Mouse (Mus musculus) intestine, postnatal 0 days (tissue): ENCODE data around the gene Pccb. TPM values are rescaled to one million over a fixed set of nuclear protein-coding genes. Genes with fewer than 3 reads are reported as not detected.

Experiments used
- ATAC-seq: fragments of 200-750 bp; cut with Nextera tagmentation; 2 replicates; pipeline ENCODE4 v1.8.0; 2017; ENCODE audit warnings: mild to moderate bottlenecking, moderate TSS enrichment, moderate library complexity
- H3K27ac ChIP-seq: fragments of 300-500 bp; sonication (generic); 2 replicates; pipeline ENCODE4 v1.5.1; 2014; ENCODE audit warnings: mild to moderate bottlenecking, low read depth, low read length, moderate library complexity
- H3K27me3 ChIP-seq: fragments of 300-500 bp; sonication (generic); replicated peaks from 2 replicates; pipeline ENCODE4 v1.6.1; 2014; ENCODE audit warnings: low read length, mixed read lengths; ENCODE audit not compliant: control insufficient read depth, insufficient read depth
- H3K36me3 ChIP-seq: fragments of 300-500 bp; sonication (generic); 2 replicates; pipeline ENCODE4 v1.6.1; 2014; ENCODE audit warnings: mild to moderate bottlenecking, moderate library complexity; ENCODE audit not compliant: control insufficient read depth, insufficient read depth
- H3K4me1 ChIP-seq: fragments of 300-500 bp; sonication (generic); replicated peaks from 2 replicates; pipeline ENCODE4 v1.6.1; 2014; ENCODE audit warnings: antibody characterized with exemption, low read length, mixed read lengths; ENCODE audit not compliant: control insufficient read depth, insufficient read depth
- H3K4me2 ChIP-seq: fragments of 300-500 bp; sonication (generic); replicated peaks from 2 replicates; pipeline ENCODE4 v1.6.1; 2014; ENCODE audit warnings: low read depth, mild to moderate bottlenecking, moderate library complexity
- H3K4me3 ChIP-seq: fragments of 300-500 bp; sonication (generic); 2 replicates; pipeline ENCODE4 v1.5.1; 2014; ENCODE audit warnings: low read depth, low read length
- H3K9ac ChIP-seq: fragments of 300-500 bp; sonication (generic); 2 replicates; pipeline ENCODE4 v1.6.1; 2014; ENCODE audit warnings: mild to moderate bottlenecking, low read depth, low read length
- H3K9me3 ChIP-seq: fragments of 300-500 bp; sonication (generic); 2 replicates; pipeline ENCODE4 v1.6.1; 2016; ENCODE audit warnings: mixed run types; ENCODE audit not compliant: control insufficient read depth
- CTCF ChIP-seq: sonication (generic); IDR thresholded peaks from 2 replicates; pipeline ENCODE4 v1.5.1; 2016; ENCODE audit warnings: low read depth, mild to moderate bottlenecking, control low read depth, antibody characterized with exemption, moderate library complexity
- WGBS: fragments of 180-500 bp; shearing (Covaris S2); extraction: QIAGEN DNeasy Blood & Tissue Kit; methylation state at CpG from one replicate; pipeline ENCODE4 v1.1.7; 2014; 5-methylcytosine and 5-hydroxymethylcytosine counted together
- polyA plus RNA-seq: library from polyadenylated mRNA; unstranded; fragments of >200 nt; fragmentation: Nextera tagmentation; extraction: Ambion mirVana; gene quantifications from 2 replicates; pipeline ENCODE4 v1.2.1, GENCODE M21; 2015

The Pccb gene
- polyA plus RNA-seq, 1 experiment from 2014 or later: 31.2 TPM

GRCm38 (mm10) chr9:100993937-100994336, 40.8 kb downstream of the Pccb start:
- Histone ChIP-seq H3K27me3 (no peaks in the 10 kb centered on the region), H3K36me3 (peaks cover 25% of the 10 kb centered on the region; the same call in 1 of the 2 replicates), H3K9me3 (no peaks in the 10 kb centered on the region), H3K27ac (no peak overlapping the region), H3K4me1 (no peaks in the 10 kb centered on the region), H3K4me3 (no peak overlapping the region), H3K9ac (no peak overlapping the region), H3K4me2 (no peak overlapping the region)
- WGBS: 91% methylated on average over 4 of the region's 4 CpGs
- TF ChIP-seq CTCF: no peak
- no peak for ATAC-seq

- 94% methylated on average over 2 of the region's 2 CpGs for WGBS
- no peak overlapping the region for H3K4me2 ChIP-seq
- no peak for ATAC-seq
- no peak for TF ChIP-seq CTCF
- H3K4me1 ChIP-seq: no peaks in the 10 kb centered on the region
- H3K27ac ChIP-seq: no peak overlapping the region
- no peak overlapping the region for H3K9ac ChIP-seq
- H3K27me3 ChIP-seq: no peaks in the 10 kb centered on the region
- no peak overlapping the region for H3K4me3 ChIP-seq
- no peaks in the 10 kb centered on the region for H3K9me3 ChIP-seq
- peaks cover 15% of the 10 kb centered on the region; the same call in 1 of the 2 replicates for H3K36me3 ChIP-seq
These were observed 42.5 kb downstream of the Pccb start for GRCm38 (mm10) chr9:100992191-100992590.

GRCm38 (mm10) chr9:100991321-100991720, 43.4 kb downstream of the Pccb start:
- no peak for TF ChIP-seq CTCF
- 0 out of 2 replicates have a peak overlapping the region, but pooled peaks have one; percentile 9 for H3K27ac ChIP-seq
- no peak overlapping the region for H3K4me3 ChIP-seq
- H3K36me3 ChIP-seq: peaks cover 15% of the 10 kb centered on the region; the same call in 1 of the 2 replicates
- H3K9me3 ChIP-seq: no peaks in the 10 kb centered on the region
- no peaks in the 10 kb centered on the region for H3K27me3 ChIP-seq
- WGBS: 94% methylated on average over 2 of the region's 2 CpGs
- H3K9ac ChIP-seq: no peak overlapping the region
- H3K4me2 ChIP-seq: no peak overlapping the region
- ATAC-seq: no peak
- H3K4me1 ChIP-seq: no peaks in the 10 kb centered on the region

GRCm38 (mm10) chr9:100990609-100991008, 44.1 kb downstream of the Pccb start:
- no peaks in the 10 kb centered on the region for H3K27me3 ChIP-seq
- WGBS: 50% methylated on average over 5 of the region's 5 CpGs
- no peaks in the 10 kb centered on the region for H3K4me1 ChIP-seq
- ATAC-seq: peak; percentile 82
- no peak overlapping the region for H3K9ac ChIP-seq
- H3K9me3 ChIP-seq: no peaks in the 10 kb centered on the region
- no peak overlapping the region for H3K27ac ChIP-seq
- H3K4me2 ChIP-seq: no peak overlapping the region
- TF ChIP-seq CTCF: no peak
- H3K4me3 ChIP-seq: no peak overlapping the region
- peaks cover 16% of the 10 kb centered on the region for H3K36me3 ChIP-seq

- no peak overlapping the region for H3K4me3 ChIP-seq
- H3K9ac ChIP-seq: no peak overlapping the region
- H3K4me1 ChIP-seq: no peaks in the 10 kb centered on the region
- no peak overlapping the region for H3K27ac ChIP-seq
- no peak overlapping the region for H3K4me2 ChIP-seq
- no peak for TF ChIP-seq CTCF
- peaks cover 13% of the 10 kb centered on the region; the same call in 1 of the 2 replicates for H3K36me3 ChIP-seq
- ATAC-seq: no peak
- H3K9me3 ChIP-seq: no peaks in the 10 kb centered on the region
- 72% methylated on average over 3 of the region's 3 CpGs for WGBS
- no peaks in the 10 kb centered on the region for H3K27me3 ChIP-seq
These were observed 46.8 kb downstream of the Pccb start for GRCm38 (mm10) chr9:100987850-100988249.

GRCm38 (mm10) chr9:100987006-100987405, 47.7 kb downstream of the Pccb start:
- Histone ChIP-seq H3K4me3 (no peak overlapping the region), H3K9ac (no peak overlapping the region), H3K4me1 (no peaks in the 10 kb centered on the region), H3K9me3 (no peaks in the 10 kb centered on the region), H3K27me3 (no peaks in the 10 kb centered on the region), H3K36me3 (peaks cover 18% of the 10 kb centered on the region), H3K4me2 (no peak overlapping the region), H3K27ac (no peak overlapping the region)
- no peak for ATAC-seq
- WGBS: 94% methylated on average over 5 of the region's 5 CpGs
- TF ChIP-seq CTCF: no peak
